Mouse (Mus musculus): Measurements from ENCODE around the gene Hdc.

- no peak for TF ChIP-seq CTCF (IDR thresholded peaks at IDR 0.05; ENCODE audit: insufficient read depth, low read depth, low read length)
- no peak for TF ChIP-seq POLR2A (IDR thresholded peaks at IDR 0.05; ENCODE audit: insufficient read depth, low read depth, low read length)
Measured at GRCm38 (mm10) chr2:126546392-126546791, 72.7 kb downstream of the Hdc start.
